Mouse (Mus musculus): ENCODE results near the gene Gm14326.
"Not testable (repeated sequence)": the region's sequence is repeated elsewhere in the genome, so short reads cannot be mapped to it uniquely, and the experiment has no call there.

The Gm14326 gene

DNA sequence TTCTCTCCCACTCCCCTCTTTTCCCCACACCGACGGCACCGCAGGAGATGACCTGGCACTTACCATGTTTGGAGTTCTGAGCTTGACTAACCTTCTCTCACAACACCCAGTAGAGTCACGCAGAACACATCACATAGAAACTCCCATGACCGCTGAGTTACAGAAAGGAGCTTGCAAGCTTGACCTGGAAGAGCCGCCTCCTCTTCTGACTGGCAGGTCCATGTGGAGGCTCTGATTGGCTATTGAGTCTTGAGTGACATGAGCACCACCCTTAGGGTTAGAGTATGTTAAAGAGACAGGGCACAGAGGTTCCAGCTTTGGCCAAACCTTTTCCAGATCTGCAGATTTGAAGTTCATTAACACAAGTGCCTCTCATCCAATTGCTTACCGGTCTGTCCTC is at the start of gene Gm14326:
Gene Gm14326, minus strand, starts transcription at position 153 of the 400 bp plus-strand sequence.
- peak; percentile 95 for DNase-seq

- not testable (repeated sequence) for DNase-seq
Observed at GRCm38 (mm10) chr2:177974814-177975213, 17.7 kb upstream of the Gm14326 start.

DNA sequence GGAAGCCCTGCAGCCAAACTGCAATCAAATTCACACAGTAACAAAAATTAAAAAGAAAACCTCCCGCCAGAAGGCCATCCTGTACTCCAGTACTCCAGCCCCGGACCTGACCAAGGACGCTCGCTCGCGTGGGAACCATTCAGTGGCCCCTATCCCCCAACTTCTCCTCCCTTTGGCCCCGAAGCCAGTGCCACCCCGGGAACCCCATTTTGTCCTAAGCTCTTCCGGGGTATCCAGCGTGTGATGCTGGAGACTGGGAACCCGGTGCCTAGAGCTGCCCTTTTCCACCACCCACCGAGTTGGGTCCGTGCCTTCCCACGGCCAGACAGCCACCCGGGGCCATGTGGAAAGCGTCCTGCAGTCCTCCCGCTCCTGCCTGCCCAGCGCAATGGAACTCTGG is 363 bp downstream of the Gm14326 start:
- peak; percentile 56 for DNase-seq

DNA sequence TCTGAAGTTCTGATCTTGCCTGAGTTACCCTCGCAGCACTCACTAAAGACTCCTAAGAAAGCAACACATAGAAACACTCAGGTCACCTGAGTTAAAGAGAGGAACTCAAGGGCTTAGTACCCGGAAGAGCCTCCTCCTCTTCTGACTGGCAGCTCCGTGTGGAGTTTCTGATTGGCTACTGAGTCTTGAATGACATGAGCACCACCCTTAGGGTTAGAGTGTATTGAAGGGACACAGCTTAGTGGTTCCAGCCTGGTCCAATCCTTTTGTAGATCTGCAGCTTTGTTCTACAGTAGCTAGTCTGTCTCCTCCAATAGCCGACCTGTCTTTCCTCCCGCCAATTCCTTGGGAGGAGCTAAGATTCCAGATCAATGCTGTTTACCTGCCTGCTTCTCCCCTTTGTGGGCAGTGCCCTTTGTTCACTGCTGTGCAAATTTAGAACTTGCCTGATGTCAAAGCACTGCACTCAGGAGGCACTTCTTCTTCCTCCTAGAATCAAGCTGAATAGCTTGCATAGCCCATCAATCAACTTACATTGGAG is 31.5 kb downstream of the Gm14326 start, which contains the start of gene Zfp972:
Gene Zfp972, minus strand, starts transcription at position 51 of the 541 bp plus-strand sequence.
- not testable (repeated sequence) for DNase-seq

DNA sequence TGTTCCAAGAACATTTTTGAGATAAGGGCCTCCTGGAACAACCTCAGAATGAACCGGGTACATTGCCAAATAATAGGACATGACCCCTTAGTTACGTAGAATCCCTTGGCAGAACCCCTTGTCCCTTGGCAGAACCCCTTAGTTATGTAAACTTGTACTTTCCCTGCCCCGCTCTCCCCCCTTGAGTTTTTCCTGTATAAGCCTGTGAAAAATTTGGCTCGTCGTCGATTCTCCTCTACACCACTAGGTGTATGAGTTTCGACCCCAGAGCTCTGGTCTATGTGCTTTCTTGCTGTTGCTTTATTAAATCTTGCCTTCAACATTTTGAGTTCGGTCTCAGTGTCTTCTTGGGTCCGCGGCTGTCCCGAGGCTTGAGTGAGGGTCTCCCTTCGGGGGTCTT is 53.8 kb downstream of the Gm14326 start:
- DNase-seq: not testable (repeated sequence)

DNA sequence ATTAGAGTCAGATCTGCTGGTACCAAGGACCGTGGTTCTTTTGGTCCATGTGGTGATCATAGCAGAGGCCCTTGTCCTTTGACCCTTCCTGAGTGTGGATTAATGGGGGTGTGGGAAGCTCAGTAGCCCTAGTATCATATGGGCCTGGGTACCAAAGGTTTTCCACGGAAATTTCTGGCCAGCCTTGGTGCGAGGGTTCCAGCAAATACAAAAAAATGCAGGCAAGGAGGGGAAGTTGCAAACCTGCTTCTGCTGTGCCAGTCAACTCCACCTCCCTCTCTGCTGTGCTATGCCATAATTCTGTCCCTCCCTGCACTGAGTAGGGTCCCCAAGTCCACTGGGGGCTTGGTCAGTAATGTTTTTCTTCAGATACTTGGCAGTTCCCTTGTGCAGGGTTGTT is 58.9 kb downstream of the Gm14326 start:
- DNase-seq: not testable (repeated sequence)

- DNase-seq: peak; percentile 14
Observed at GRCm38 (mm10) chr2:177897046-177897578, 60.0 kb downstream of the Gm14326 start, which contains the start of gene Gm14327. Gm14327 (plus strand) TSS chr2:177897096.

DNA sequence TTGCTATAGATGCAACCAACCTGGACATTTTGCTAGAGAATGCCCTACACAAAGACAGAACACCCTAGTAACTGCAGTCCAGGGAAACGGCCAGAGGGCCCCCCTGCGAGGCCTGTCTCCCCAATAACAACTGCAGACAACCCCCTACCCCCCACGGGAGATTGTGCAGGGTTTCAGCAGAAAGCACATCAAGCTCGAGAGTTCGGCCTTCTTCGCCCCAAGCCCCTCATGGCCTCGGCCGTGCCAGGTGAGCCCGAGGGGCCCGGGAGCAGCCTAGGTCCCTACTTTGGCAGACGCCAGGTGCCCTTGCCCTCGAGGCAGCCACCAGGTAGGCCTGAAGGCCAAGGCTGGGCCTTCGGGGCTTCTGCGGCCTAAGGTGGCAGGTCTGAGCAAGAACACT is 69.4 kb downstream of the Gm14326 start:
- DNase-seq: not testable (repeated sequence)
